Mouse (Mus musculus): ENCODE results near the gene Elane. TPM values are rescaled to one million over a fixed set of nuclear protein-coding genes. Genes with fewer than 3 reads are reported as not detected.
A peak's percentile ranks its signal among the peaks of the same experiment; 100 is the strongest.

The Elane gene
- polyA plus RNA-seq, 1 experiment, result 3.7 TPM

GRCm38 (mm10) chr10:79877174-79877573, 8.9 kb upstream of the Elane start:
- TF ChIP-seq POLR2A (IDR thresholded peaks at IDR 0.05; ENCODE audit: control insufficient read depth, extremely low read depth, insufficient read depth, low read length, poor library complexity) (no peak), CTCF (IDR thresholded peaks at IDR 0.05; ENCODE audit: borderline replicate concordance, control insufficient read depth, extremely low read depth, insufficient read depth, low read length, poor library complexity) (no peak)
- Histone ChIP-seq H3K27me3 (ENCODE audit: control insufficient read depth, insufficient read depth, low read length) (peaks cover 8% of the 10 kb centered on the region; the same call in 1 of the 2 replicates), H3K4me1 (replicated peaks; ENCODE audit: control insufficient read depth, insufficient read depth, low read length) (peaks cover 36% of the 10 kb centered on the region), H3K27ac (ENCODE audit: control insufficient read depth, insufficient read depth, low read length) (no peak overlapping the region), H3K4me3 (ENCODE audit: control insufficient read depth, insufficient read depth, low read length) (no peak overlapping the region), H3K36me3 (ENCODE audit: control insufficient read depth, insufficient read depth, low read length) (no peaks in the 10 kb centered on the region)
- no peak for DNase-seq
- WGBS, result 4% methylated on average over 1 of the region's 1 CpGs

- Histone ChIP-seq H3K27me3 (ENCODE audit: control insufficient read depth, insufficient read depth, low read length) (peaks cover 8% of the 10 kb centered on the region; the same call in 1 of the 2 replicates), H3K36me3 (ENCODE audit: control insufficient read depth, insufficient read depth, low read length) (no peaks in the 10 kb centered on the region), H3K27ac (ENCODE audit: control insufficient read depth, insufficient read depth, low read length) (no peak overlapping the region), H3K4me1 (replicated peaks; ENCODE audit: control insufficient read depth, insufficient read depth, low read length) (peaks cover 36% of the 10 kb centered on the region), H3K4me3 (ENCODE audit: control insufficient read depth, insufficient read depth, low read length) (peak overlapping the region; percentile 14)
- TF ChIP-seq CTCF (IDR thresholded peaks at IDR 0.05; ENCODE audit: borderline replicate concordance, control insufficient read depth, extremely low read depth, insufficient read depth, low read length, poor library complexity), result no peak
- no peak for TF ChIP-seq POLR2A (IDR thresholded peaks at IDR 0.05; ENCODE audit: control insufficient read depth, extremely low read depth, insufficient read depth, low read length, poor library complexity)
- WGBS, result 4% methylated on average over 12 of the region's 12 CpGs
- no peak for DNase-seq
These were observed 8.3 kb upstream of the Elane start for GRCm38 (mm10) chr10:79877757-79878156.

- Histone ChIP-seq H3K27me3 (ENCODE audit: control insufficient read depth, insufficient read depth, low read length) (no peaks in the 10 kb centered on the region; the same call in 1 of the 2 replicates), H3K4me1 (replicated peaks; ENCODE audit: control insufficient read depth, insufficient read depth, low read length) (peaks cover 23% of the 10 kb centered on the region), H3K4me3 (ENCODE audit: control insufficient read depth, insufficient read depth, low read length) (no peak overlapping the region), H3K36me3 (ENCODE audit: control insufficient read depth, insufficient read depth, low read length) (no peaks in the 10 kb centered on the region), H3K27ac (ENCODE audit: control insufficient read depth, insufficient read depth, low read length) (no peak overlapping the region)
- TF ChIP-seq POLR2A (IDR thresholded peaks at IDR 0.05; ENCODE audit: control insufficient read depth, extremely low read depth, insufficient read depth, low read length, poor library complexity), result no peak
- TF ChIP-seq CTCF (IDR thresholded peaks at IDR 0.05; ENCODE audit: borderline replicate concordance, control insufficient read depth, extremely low read depth, insufficient read depth, low read length, poor library complexity), result no peak
- WGBS, result 16% methylated on average over 3 of the region's 3 CpGs
- no peak for DNase-seq
These were observed 6.5 kb upstream of the Elane start for GRCm38 (mm10) chr10:79879527-79879926.

GRCm38 (mm10) chr10:79880721-79881120, 5.3 kb upstream of the Elane start:
- WGBS, result 8% methylated on average over 9 of the region's 9 CpGs
- TF ChIP-seq POLR2A (IDR thresholded peaks at IDR 0.05; ENCODE audit: control insufficient read depth, extremely low read depth, insufficient read depth, low read length, poor library complexity) (no peak), CTCF (IDR thresholded peaks at IDR 0.05; ENCODE audit: borderline replicate concordance, control insufficient read depth, extremely low read depth, insufficient read depth, low read length, poor library complexity) (no peak)
- no peaks in the 10 kb centered on the region; the same call in 1 of the 2 replicates for H3K27me3 ChIP-seq (ENCODE audit: control insufficient read depth, insufficient read depth, low read length)
- no peak for DNase-seq
- H3K4me3 ChIP-seq (ENCODE audit: control insufficient read depth, insufficient read depth, low read length), result no peak overlapping the region
- no peak overlapping the region for H3K27ac ChIP-seq (ENCODE audit: control insufficient read depth, insufficient read depth, low read length)
- H3K4me1 ChIP-seq (replicated peaks; ENCODE audit: control insufficient read depth, insufficient read depth, low read length), result peaks cover 21% of the 10 kb centered on the region
- no peaks in the 10 kb centered on the region for H3K36me3 ChIP-seq (ENCODE audit: control insufficient read depth, insufficient read depth, low read length)

GRCm38 (mm10) chr10:79881981-79882380, 4.1 kb upstream of the Elane start:
- H3K4me3 ChIP-seq (ENCODE audit: control insufficient read depth, insufficient read depth, low read length), result no peak overlapping the region

GRCm38 (mm10) chr10:79883297-79884084, 2.6 kb upstream of the Elane start:
- no peak overlapping the region for H3K27ac ChIP-seq (ENCODE audit: control insufficient read depth, insufficient read depth, low read length)
- H3K36me3 ChIP-seq (ENCODE audit: control insufficient read depth, insufficient read depth, low read length), result no peaks in the 10 kb centered on the region
- peak; percentile 67 for DNase-seq
- H3K4me3 ChIP-seq (ENCODE audit: control insufficient read depth, insufficient read depth, low read length), result no peak overlapping the region
- no peak for TF ChIP-seq POLR2A (IDR thresholded peaks at IDR 0.05; ENCODE audit: control insufficient read depth, extremely low read depth, insufficient read depth, low read length, poor library complexity)
- TF ChIP-seq CTCF (IDR thresholded peaks at IDR 0.05; ENCODE audit: borderline replicate concordance, control insufficient read depth, extremely low read depth, insufficient read depth, low read length, poor library complexity), result peak; percentile 64; the same call in 1 of the 2 replicates
- peaks cover 8% of the 10 kb centered on the region for H3K4me1 ChIP-seq (replicated peaks; ENCODE audit: control insufficient read depth, insufficient read depth, low read length)
- 30% methylated on average over 22 of the region's 22 CpGs for WGBS
- no peaks in the 10 kb centered on the region; the same call in 1 of the 2 replicates for H3K27me3 ChIP-seq (ENCODE audit: control insufficient read depth, insufficient read depth, low read length)

More at GRCm38 (mm10) chr10:79881981-79882380, 4.1 kb upstream of the Elane start:
- Histone ChIP-seq H3K27ac (ENCODE audit: control insufficient read depth, insufficient read depth, low read length) (no peak overlapping the region), H3K36me3 (ENCODE audit: control insufficient read depth, insufficient read depth, low read length) (no peaks in the 10 kb centered on the region), H3K4me1 (replicated peaks; ENCODE audit: control insufficient read depth, insufficient read depth, low read length) (peaks cover 19% of the 10 kb centered on the region), H3K27me3 (ENCODE audit: control insufficient read depth, insufficient read depth, low read length) (no peaks in the 10 kb centered on the region; the same call in 1 of the 2 replicates)
- TF ChIP-seq CTCF (IDR thresholded peaks at IDR 0.05; ENCODE audit: borderline replicate concordance, control insufficient read depth, extremely low read depth, insufficient read depth, low read length, poor library complexity) (no peak), POLR2A (IDR thresholded peaks at IDR 0.05; ENCODE audit: control insufficient read depth, extremely low read depth, insufficient read depth, low read length, poor library complexity) (no peak)
- no peak for DNase-seq
- WGBS, result 6% methylated on average over 22 of the region's 22 CpGs
